Mouse (Mus musculus) bone marrow, adult 2 months (tissue): ENCODE measurements around the gene Fmnl1.

Source experiments
- CTCF ChIP-seq: fragments of 200-500 bp; IDR thresholded peaks from 2 replicates; pipeline ENCODE4 v1.5.1; 2011; ENCODE audit warnings: low read length, control low read depth; ENCODE audit not compliant: control insufficient read depth, insufficient read depth
- POLR2A ChIP-seq: fragments of 200-500 bp; IDR thresholded peaks from 2 replicates; pipeline ENCODE4 v1.6.1; 2011; ENCODE audit warnings: low read depth, mild to moderate bottlenecking, control low read depth, low read length, borderline replicate concordance; ENCODE audit not compliant: control insufficient read depth

DNA sequence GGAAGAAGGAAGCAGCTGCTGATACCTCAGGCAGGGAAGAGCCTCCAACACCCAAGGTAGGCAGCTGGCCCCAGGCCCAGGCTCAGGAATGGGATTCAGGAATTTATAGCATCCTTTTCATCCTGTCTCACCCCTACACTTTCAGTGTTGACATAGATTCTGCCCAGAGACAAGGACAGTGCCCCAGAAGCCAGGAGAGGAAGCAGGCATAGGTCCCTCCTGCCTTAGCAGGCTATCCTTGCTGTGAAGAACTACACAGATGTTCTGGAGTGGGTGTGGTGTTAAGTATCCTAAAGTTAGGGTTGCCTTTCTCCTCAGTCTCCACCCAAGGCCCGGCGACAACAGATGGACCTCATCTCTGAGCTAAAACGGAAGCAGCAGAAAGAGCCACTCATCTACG, 26.4 kb downstream of the Fmnl1 start:
- TF ChIP-seq POLR2A (no peak), CTCF (no peak)
